Mouse (Mus musculus) layer of hippocampus, postnatal 10 days (tissue): ENCODE data around the gene Dgki. TPM values are rescaled to one million over a fixed set of nuclear protein-coding genes. Genes with fewer than 3 reads are reported as not detected.

ENCODE experiments used
- DNase-seq, 2 experiments: peaks; one replicate each; pipeline ENCODE4 v3.0.0; 2021; ENCODE audit warnings: low spot score in 2 of 2
- total RNA-seq, 2 experiments: library from RNA; stranded (reverse); gene quantifications; 2 replicates each; pipeline ENCODE4 v1.2.3; 2021

The Dgki gene
- total RNA-seq, 2 experiments from 2014 or later, result 50.6 to 59.6 TPM

- peak; percentile 22 to 37 for DNase-seq
These were observed 2.1 kb downstream of the Dgki start for GRCm38 (mm10) chr6:37297744-37298482.

- no peak for DNase-seq
These were observed 7.9 kb downstream of the Dgki start for GRCm38 (mm10) chr6:37292068-37292467.

- no peak for DNase-seq
These were observed 8.8 kb downstream of the Dgki start for GRCm38 (mm10) chr6:37291171-37291570.

GRCm38 (mm10) chr6:37290691-37291090 lies 9.3 kb downstream of the Dgki start:
- DNase-seq, result no peak

- no peak for DNase-seq
These were observed 13.8 kb downstream of the Dgki start for GRCm38 (mm10) chr6:37286134-37286533.

GRCm38 (mm10) chr6:37284879-37285278 lies 15.1 kb downstream of the Dgki start:
- no peak for DNase-seq

GRCm38 (mm10) chr6:37283336-37283735 lies 16.6 kb downstream of the Dgki start:
- no peak for DNase-seq

GRCm38 (mm10) chr6:37282659-37283058 lies 17.3 kb downstream of the Dgki start:
- DNase-seq, result no peak

GRCm38 (mm10) chr6:37276834-37277715 lies 22.9 kb downstream of the Dgki start:
- DNase-seq, result peak in 1 of 2 experiments; percentile 26

GRCm38 (mm10) chr6:37276181-37276580 lies 23.8 kb downstream of the Dgki start:
- DNase-seq, result no peak

- DNase-seq, result no peak
These were observed 28.9 kb downstream of the Dgki start for GRCm38 (mm10) chr6:37270905-37271591.

- DNase-seq, result no peak
These were observed 31.4 kb downstream of the Dgki start for GRCm38 (mm10) chr6:37268589-37268988.

GRCm38 (mm10) chr6:37267952-37268351 lies 32.0 kb downstream of the Dgki start:
- no peak for DNase-seq

GRCm38 (mm10) chr6:37262486-37262885 lies 37.5 kb downstream of the Dgki start:
- DNase-seq, result no peak

GRCm38 (mm10) chr6:37261236-37261852 lies 38.6 kb downstream of the Dgki start:
- DNase-seq, result no peak

- no peak for DNase-seq
These were observed 41.3 kb downstream of the Dgki start for GRCm38 (mm10) chr6:37258662-37259061.

- DNase-seq, result no peak
These were observed 45.8 kb downstream of the Dgki start for GRCm38 (mm10) chr6:37254144-37254543.

- no peak for DNase-seq
These were observed 47.4 kb downstream of the Dgki start for GRCm38 (mm10) chr6:37252536-37252935.

GRCm38 (mm10) chr6:37250671-37251070 lies 49.3 kb downstream of the Dgki start:
- no peak for DNase-seq

- DNase-seq, result no peak
These were observed 54.2 kb downstream of the Dgki start for GRCm38 (mm10) chr6:37245757-37246156.

- DNase-seq, result no peak
These were observed 55.9 kb downstream of the Dgki start for GRCm38 (mm10) chr6:37244074-37244473.
